Mouse (Mus musculus) adrenal gland, postnatal 25 days (tissue): Measurements from ENCODE around the gene Kcnk13. TPM values are rescaled to one million over a fixed set of nuclear protein-coding genes. Genes with fewer than 3 reads are reported as not detected.
A peak's percentile ranks its signal among the peaks of the same experiment; 100 is the strongest.

Experiments
- DNase-seq: peaks from one replicate; pipeline ENCODE4 v3.0.0; 2021; ENCODE audit warnings: mixed read lengths
- total RNA-seq: library from RNA; stranded (reverse); gene quantifications from 2 replicates; pipeline ENCODE4 v1.2.3, GENCODE M21; 2021

The Kcnk13 gene
- total RNA-seq, 1 experiment from 2014 or later, result 0.76 TPM

GRCm38 (mm10) chr12:100015146-100015545, 50.8 kb downstream of the Kcnk13 start:
- no peak for DNase-seq

DNA sequence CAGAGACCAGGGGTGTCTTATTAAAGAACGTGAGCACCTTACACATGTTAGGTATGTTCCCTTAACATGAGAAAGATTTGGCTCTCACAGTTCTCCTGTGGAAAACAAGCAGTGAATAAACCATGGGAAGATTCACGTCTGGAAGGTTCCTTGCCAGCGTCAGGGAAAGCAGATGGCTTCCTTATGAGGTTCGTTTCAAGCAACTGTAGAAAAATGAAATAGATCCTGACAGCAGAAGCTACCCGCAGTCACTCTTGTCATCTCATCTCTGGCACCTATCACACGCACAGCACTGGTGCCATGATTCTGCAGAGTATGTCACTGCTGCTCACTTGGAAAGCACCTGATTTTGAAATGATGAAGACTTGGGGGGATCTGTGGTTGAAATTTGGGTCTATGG, 53.4 kb downstream of the Kcnk13 start:
- DNase-seq, result no peak

GRCm38 (mm10) chr12:100022490-100022889, 58.2 kb downstream of the Kcnk13 start:
- DNase-seq, result no peak

GRCm38 (mm10) chr12:100023821-100024365, 59.6 kb downstream of the Kcnk13 start:
- peak; percentile 16 for DNase-seq

GRCm38 (mm10) chr12:100025675-100026074, 61.4 kb downstream of the Kcnk13 start:
- DNase-seq, result no peak

GRCm38 (mm10) chr12:100026715-100027245, 62.5 kb downstream of the Kcnk13 start:
- no peak for DNase-seq

- no peak for DNase-seq
Measured at GRCm38 (mm10) chr12:100027281-100027680, 63.0 kb downstream of the Kcnk13 start.

DNA sequence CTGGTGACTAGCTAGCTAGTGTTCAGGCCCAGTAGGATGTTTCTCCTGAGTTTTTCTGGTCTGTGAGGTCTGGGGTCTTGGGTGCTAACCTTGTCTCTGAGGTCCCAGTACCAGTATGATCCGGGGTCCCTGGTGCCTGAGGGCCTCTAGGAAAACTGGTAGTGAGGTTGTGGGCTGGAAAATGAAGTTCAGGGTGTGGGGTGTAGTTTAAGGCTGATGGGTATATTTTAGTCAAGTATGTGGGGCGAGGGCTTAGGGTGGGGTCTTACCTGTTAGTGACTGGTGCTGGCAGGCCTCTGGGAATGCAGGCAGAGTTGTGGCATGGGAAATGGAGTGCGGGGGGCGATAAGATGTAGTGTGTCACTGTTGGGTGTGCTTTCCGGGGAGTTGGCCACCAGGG, 67.4 kb downstream of the Kcnk13 start:
- DNase-seq, result no peak

GRCm38 (mm10) chr12:100032521-100032920, 68.2 kb downstream of the Kcnk13 start:
- no peak for DNase-seq

GRCm38 (mm10) chr12:100038741-100039262, 74.5 kb downstream of the Kcnk13 start:
- DNase-seq, result no peak

GRCm38 (mm10) chr12:100042116-100042515, 77.8 kb downstream of the Kcnk13 start:
- DNase-seq, result no peak

GRCm38 (mm10) chr12:100044704-100045103, 80.4 kb downstream of the Kcnk13 start:
- no peak for DNase-seq

GRCm38 (mm10) chr12:100050552-100050951, 86.3 kb downstream of the Kcnk13 start:
- DNase-seq, result no peak

DNA sequence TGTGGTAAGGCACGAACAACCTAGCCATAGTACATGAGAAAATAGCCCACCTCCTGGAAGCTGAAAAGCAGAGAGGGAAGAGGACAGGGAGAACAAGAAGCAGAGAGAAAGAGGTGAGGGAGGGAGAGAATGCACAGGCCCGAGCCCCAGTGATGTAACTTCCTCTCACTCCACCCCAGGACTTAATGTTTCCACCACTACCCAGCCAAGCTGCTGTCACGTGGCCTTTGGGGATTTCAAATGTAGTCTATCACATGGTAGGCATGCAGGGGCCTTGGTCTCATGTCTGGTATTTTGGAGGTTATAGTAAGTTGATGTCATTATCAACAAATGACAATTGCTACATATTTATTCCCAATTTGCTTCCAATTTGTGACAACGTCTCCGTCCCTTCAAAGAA, 89.3 kb downstream of the Kcnk13 start:
- no peak for DNase-seq

- DNase-seq, result no peak
Measured at GRCm38 (mm10) chr12:100061071-100061470, 96.8 kb downstream of the Kcnk13 start.

DNA sequence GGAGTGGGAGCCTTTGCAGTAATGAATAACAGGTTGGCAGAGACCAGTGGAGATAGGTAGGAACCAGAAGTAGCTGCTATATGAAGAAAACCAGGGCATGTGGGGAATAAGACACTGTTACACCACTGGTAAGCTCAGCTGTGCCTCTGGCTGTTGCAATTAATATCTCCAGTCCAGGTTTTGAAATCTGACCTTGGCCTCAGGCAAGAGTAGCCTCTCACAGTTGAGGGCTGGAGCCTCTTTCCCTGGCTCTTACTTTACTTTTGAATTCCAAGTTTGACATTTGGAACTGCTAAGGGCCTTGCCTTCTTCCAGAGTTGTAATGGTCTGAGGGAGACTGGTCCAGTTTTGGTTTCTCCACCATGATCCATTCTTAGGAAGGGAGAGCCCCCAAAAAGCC, 97.5 kb downstream of the Kcnk13 start:
- peak; percentile 6 for DNase-seq

DNA sequence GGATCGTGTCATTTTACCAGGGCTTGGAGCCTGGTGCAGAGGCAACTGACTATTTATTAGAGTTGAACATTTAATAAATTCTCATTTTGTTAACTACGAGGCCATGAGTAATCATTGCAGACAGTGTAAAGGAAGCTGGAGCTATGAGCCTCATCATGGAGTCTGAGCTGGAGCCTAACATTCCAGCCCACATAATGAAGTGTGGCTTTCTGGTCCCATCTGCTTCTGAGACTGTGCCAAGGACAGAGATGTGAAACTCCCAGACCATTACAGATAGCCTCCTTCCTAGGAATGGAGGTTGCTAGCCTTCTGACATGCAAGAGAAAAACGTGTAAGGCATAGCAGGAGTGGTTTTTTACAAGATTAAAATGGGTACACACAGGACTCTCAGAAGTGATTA, 98.3 kb downstream of the Kcnk13 start:
- DNase-seq, result no peak

- DNase-seq, result no peak
Measured at GRCm38 (mm10) chr12:100065109-100065508, 100.8 kb downstream of the Kcnk13 start.

GRCm38 (mm10) chr12:100067477-100067876, 103.2 kb downstream of the Kcnk13 start:
- DNase-seq, result no peak

DNA sequence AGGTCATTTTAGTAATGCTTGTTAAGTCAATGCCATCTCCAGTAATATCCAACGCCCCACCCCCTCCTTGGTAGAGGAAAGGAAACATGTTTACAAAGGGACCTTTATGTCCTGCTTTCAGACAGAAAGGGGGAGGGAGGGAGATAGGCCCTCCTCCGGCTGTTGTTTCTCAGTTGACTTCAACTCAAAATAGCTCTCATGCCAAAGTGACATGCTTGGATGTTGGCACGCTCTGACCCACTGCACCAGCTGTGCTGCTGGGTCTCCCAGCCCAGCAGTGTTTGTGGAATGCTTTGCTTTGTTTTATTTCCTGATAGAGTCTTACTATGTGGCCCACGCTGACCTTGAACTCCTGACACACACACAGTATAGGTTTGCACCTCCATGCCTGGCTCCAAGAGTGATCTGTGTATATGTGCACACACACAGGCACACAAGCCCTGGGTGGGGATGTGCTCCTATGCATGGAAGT, 108.9 kb downstream of the Kcnk13 start:
- DNase-seq, result no peak

GRCm38 (mm10) chr12:100075715-100076114, 111.4 kb downstream of the Kcnk13 start:
- no peak for DNase-seq

DNA sequence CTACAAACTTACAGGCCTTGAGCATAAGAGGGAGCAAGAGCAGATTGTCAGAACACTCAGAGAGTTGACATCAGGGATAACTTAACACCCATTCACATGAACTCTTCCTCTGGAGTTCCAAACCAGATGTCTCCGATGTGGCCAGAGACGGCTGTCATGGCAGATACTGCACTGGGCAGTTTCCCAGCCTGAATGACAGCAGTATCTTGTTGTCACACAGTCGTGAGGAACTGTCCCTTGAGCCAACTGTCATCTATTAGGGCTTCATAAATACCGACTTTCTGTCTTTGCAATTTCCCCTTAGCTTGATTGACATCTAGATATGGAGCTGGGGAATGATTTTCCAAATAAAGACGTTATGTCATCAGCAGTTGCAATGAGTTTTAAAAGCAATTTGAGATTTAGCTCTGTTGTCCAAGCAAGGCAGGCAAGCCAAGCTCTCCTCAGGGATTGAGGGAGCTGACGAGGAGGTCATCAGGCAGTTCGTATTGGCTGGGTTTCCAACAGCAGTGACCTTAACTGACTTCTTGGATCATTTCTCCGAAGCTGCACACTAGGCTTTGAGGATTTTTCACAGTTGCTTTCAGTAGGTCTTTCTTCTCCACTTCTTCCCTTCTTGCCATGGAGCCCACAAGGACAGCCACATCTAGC, 115.5 kb downstream of the Kcnk13 start:
- DNase-seq, result no peak

DNA sequence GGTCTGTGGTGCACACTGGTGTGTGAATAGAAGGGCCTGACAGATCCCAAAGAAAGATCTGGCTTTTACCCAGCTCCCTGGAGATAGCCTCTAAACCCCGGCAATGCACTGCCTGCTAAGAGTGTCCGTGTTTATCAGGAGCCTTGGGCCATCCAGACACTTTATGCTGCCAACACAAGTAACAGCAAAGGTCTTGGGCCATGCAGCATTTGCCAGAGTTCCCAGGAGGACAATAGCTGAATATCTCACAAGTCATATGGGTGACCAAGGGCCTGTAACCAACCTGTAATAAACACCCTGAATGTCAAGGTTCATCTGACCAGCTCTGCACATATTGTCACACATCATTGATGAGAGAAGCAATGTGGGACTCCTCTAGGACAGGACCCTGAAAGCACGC, 123.7 kb downstream of the Kcnk13 start:
- DNase-seq, result no peak

DNA sequence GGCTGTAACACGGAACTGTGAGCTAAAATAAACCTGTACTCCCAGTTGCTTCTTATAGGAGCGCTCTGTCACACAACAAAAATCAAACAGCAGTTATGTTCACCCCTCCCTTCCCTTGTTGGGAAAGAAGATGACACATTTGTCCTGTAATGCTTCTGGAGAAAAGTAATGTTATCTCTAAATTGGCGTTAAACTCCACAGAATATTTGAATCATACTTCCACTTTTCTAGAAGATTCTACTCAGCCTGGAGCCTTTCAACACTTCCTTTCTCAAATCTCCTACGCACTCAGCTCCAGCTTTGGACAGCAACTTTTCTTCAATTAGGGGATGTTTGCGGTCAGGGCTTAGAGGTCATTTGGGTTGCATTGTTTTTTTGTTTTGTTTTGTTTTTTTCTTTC, 125.0 kb downstream of the Kcnk13 start:
- no peak for DNase-seq
